Mouse (Mus musculus) lung, postnatal 10 days (tissue): Measurements from ENCODE around the gene Hdgf.
A peak's percentile ranks its signal among the peaks of the same experiment; 100 is the strongest.

Source experiments
- DNase-seq: peaks from one replicate; pipeline ENCODE4 v3.0.0; 2021

Hdgf gene

GRCm38 (mm10) chr3:87910573-87911141 lies 4.5 kb downstream of the Hdgf start:
- peak; percentile 96 for DNase-seq

GRCm38 (mm10) chr3:87913491-87913890 lies 7.4 kb downstream of the Hdgf start:
- no peak for DNase-seq

- no peak for DNase-seq
These were observed 7.8 kb downstream of the Hdgf start for GRCm38 (mm10) chr3:87913891-87914290.

- DNase-seq: no peak
These were observed 10.9 kb downstream of the Hdgf start for GRCm38 (mm10) chr3:87916990-87917389.

GRCm38 (mm10) chr3:87918551-87918950 lies 12.4 kb downstream of the Hdgf start:
- no peak for DNase-seq

- DNase-seq: peak; percentile 92
These were observed 13.4 kb downstream of the Hdgf start, which contains the start of gene Mrpl24 for GRCm38 (mm10) chr3:87919336-87920108. Gene Mrpl24 (plus strand): TSS chr3:87919506.

- no peak for DNase-seq
These were observed 14.3 kb downstream of the Hdgf start for GRCm38 (mm10) chr3:87920270-87920943.

- no peak for DNase-seq
These were observed 18.9 kb downstream of the Hdgf start for GRCm38 (mm10) chr3:87924996-87925395.

GRCm38 (mm10) chr3:87927452-87927851 lies 21.3 kb downstream of the Hdgf start:
- DNase-seq: no peak

GRCm38 (mm10) chr3:87929341-87930077 lies 23.4 kb downstream of the Hdgf start:
- DNase-seq: no peak

- peak; percentile 98 for DNase-seq
These were observed 24.1 kb downstream of the Hdgf start, which contains the start of the genes Isg20l2 and Rrnad1 for GRCm38 (mm10) chr3:87930078-87930795. Gene Isg20l2 (plus strand): TSS chr3:87930314. Gene Rrnad1 (minus strand): TSS chr3:87930717.

- no peak for DNase-seq
These were observed 27.9 kb downstream of the Hdgf start for GRCm38 (mm10) chr3:87934026-87934425.

GRCm38 (mm10) chr3:87934501-87934900 lies 28.4 kb downstream of the Hdgf start:
- DNase-seq: no peak

- DNase-seq: no peak
These were observed 29.1 kb downstream of the Hdgf start for GRCm38 (mm10) chr3:87935201-87935600.

GRCm38 (mm10) chr3:87935776-87936175 lies 29.7 kb downstream of the Hdgf start:
- DNase-seq: peak; percentile 89

GRCm38 (mm10) chr3:87940611-87941010 lies 34.5 kb downstream of the Hdgf start:
- DNase-seq: no peak

- DNase-seq: no peak
These were observed 36.4 kb downstream of the Hdgf start for GRCm38 (mm10) chr3:87942471-87942870.

- no peak for DNase-seq
These were observed 37.5 kb downstream of the Hdgf start for GRCm38 (mm10) chr3:87943586-87943985.

GRCm38 (mm10) chr3:87944838-87945600 lies 38.9 kb downstream of the Hdgf start:
- peak; percentile 38 for DNase-seq

GRCm38 (mm10) chr3:87945781-87946540 lies 39.8 kb downstream of the Hdgf start:
- DNase-seq: no peak

GRCm38 (mm10) chr3:87946541-87946860 lies 40.4 kb downstream of the Hdgf start:
- no peak for DNase-seq
